Mouse (Mus musculus) adrenal gland, adult 2 months (tissue): ENCODE measurements around the gene Bmp2k. TPM values are rescaled to one million over a fixed set of nuclear protein-coding genes. Genes with fewer than 3 reads are reported as not detected.
A peak's percentile ranks its signal among the peaks of the same experiment; 100 is the strongest.

Experiments
- DNase-seq: peaks from one replicate; pipeline ENCODE4 v3.0.0; 2021
- polyA plus RNA-seq: library from polyadenylated mRNA; depleted of rRNA; stranded (reverse); fragments of >200 nt; gene quantifications from 2 replicates; pipeline ENCODE4 v1.2.3, GENCODE M21; 2012; rRNA removed
- total RNA-seq, 2 experiments: library from RNA; stranded (reverse); gene quantifications; 2 replicates each; pipeline ENCODE4 v1.2.3; 2021

Gene Bmp2k
- total and polyA plus RNA-seq, 3 experiments, result 10.6 to 38.8 (median 26.0) TPM

DNA sequence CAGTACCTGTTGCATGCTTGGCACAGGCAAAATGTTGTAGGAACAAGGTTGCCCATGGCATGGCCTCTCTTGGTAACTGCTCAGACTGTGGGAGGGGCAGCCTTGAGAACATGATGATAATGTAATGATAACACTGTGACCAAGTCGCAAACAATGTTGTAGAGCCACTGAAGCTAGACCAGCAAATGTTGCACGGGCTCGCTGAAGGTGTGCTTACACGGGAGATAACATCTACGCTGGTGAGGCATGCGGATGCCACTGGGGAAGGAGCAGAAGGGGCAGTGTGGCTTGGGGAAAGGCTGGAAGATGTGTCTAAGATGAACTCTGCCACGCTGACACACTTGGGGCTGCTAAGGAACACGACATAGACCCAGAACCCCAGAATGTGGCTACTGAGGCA is 102.5 kb downstream of the Bmp2k start:
- DNase-seq, result no peak

- DNase-seq, result no peak
Measured at GRCm38 (mm10) chr5:97108333-97108732, 110.8 kb downstream of the Bmp2k start.

DNA sequence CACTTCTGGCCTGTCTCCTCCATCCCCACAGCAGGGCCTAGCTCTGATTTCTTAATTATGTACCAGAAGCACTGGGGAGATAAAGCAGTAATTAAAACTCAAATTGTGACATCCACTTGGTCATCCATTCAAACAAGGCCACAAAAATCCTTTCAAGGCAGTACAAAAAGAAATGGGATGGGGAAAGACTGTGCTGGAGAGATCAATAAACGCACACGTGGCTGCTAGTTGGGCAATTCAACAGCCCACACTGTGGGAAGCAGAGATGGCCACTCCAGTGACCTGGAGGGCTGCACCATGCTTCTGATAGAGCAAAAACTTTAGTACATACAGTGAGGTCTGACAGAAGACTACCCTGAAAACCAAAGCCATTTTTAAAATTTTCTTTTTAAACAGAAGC is 112.6 kb downstream of the Bmp2k start:
- no peak for DNase-seq

DNA sequence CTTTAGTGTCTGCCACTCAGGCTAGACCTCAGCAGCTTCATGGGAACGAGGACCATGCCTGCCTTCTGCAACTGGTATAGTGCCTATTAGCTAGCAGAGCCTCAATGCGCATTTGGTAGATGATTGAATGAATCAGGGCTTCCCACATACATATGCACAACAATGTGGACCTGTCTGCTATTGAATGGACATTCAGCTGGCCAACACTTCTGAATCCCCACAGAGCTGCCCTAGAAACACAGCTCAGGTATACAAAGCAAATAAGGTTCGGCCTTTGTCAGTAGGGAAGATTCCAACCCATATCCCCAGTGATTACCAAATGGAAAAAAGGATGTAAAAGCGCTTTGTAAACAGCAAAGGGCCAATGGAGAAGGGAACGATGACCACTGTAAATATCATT is 113.2 kb downstream of the Bmp2k start:
- DNase-seq, result no peak

- peak; percentile 99 for DNase-seq
Measured at GRCm38 (mm10) chr5:97111207-97111910, 113.9 kb downstream of the Bmp2k start, which contains the start of gene Paqr3. Gene Paqr3, minus strand, starts transcription at chr5:97111596.

DNA sequence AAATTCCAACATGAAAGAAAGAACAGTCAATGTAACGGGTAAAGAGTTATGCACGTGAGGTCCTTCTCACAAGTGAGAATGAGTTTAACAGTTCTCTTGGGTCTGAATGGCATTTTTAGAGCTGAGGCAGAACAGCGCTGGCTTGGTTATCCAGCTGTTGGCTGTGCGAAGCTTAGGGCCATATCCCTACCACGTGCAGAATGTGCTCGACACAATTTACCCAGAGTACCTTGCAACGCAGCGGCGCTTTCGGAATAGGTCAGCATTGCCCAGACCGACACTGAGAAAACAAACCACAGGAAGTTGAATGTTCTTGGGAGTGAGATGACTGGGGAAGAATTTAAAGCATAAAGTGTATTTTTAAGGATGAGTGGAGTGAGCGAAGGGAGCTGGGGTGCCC is 127.5 kb downstream of the Bmp2k start:
- no peak for DNase-seq

- no peak for DNase-seq
Measured at GRCm38 (mm10) chr5:97125459-97125970, 128.0 kb downstream of the Bmp2k start.

- DNase-seq, result no peak
Measured at GRCm38 (mm10) chr5:97126005-97126404, 128.5 kb downstream of the Bmp2k start.

DNA sequence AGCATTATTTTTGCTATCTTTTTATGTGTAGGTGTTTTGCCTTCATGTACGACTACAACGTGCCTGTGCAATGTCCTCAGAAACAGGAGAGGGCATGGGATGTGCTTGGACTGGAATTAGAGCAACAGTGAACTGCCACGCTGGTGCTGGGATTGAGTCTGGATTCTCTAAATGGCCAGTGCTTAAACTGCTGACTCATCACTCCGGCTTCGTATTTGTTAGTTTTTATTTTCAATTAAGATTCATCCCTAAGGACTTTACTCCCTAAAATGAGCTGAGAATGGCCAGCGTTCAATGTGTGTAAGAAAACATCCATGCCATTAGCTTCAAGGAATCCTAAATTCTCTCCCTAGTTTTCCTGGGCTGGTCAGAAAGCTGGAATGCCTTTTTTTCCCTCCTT is 129.8 kb downstream of the Bmp2k start:
- DNase-seq, result no peak

- peak; percentile 29 for DNase-seq
Measured at GRCm38 (mm10) chr5:97128242-97129226, 131.0 kb downstream of the Bmp2k start.

DNA sequence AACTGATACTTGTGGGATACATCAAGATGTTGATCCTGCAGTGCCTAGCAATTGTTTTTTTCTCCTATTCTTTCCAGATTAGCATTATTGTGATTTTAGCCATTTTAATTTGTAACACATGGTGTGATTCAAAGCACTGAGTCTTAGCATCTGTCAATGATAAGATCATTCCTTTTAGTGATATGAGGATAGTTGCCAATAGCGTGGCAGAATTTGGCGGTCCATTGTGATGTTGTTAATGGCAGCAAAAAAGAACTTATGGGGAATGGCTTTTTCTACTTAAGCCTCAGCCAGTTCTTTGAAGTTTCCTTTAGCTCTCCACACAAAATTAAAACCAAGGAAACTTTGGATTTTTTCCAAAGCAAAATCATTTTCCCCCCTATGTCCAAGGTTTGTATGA is 132.1 kb downstream of the Bmp2k start:
- no peak for DNase-seq

GRCm38 (mm10) chr5:97135331-97135730 is 137.8 kb downstream of the Bmp2k start:
- DNase-seq, result no peak

Other genes with a start within 250 kb of the Bmp2k start
- gene Anxa3, start 204.3 kb upstream of the Bmp2k start, total RNA-seq, result 10 to 100 TPM; 14.8 to 22.9 TPM
- gene Anxa3, start 204.3 kb upstream of the Bmp2k start, polyA plus RNA-seq, result 2.1 and 2.3 TPM in 2 replicates
- gene Paqr3, start 113.9 kb downstream of the Bmp2k start, total RNA-seq, result 1 to 10 TPM; 3.3 to 4.2 TPM
- 4.8 and 5.2 TPM in 2 replicates for gene Paqr3, start 113.9 kb downstream of the Bmp2k start, polyA plus RNA-seq